Mouse (Mus musculus) heart, postnatal 25 days (tissue): ENCODE measurements at regions not wholly inside any gene's neighbourhood (a gene's known extent, or its start where the extent isn't known, plus 50 kb on each side); places are given as distances from the start of the nearest gene placed in this dataset.

Experiments
- DNase-seq: peaks from one replicate; pipeline ENCODE4 v3.0.0; 2022; ENCODE audit warnings: low spot score
- intact Hi-C: fragments of 180-260 bp; cut with DNase I; formaldehyde crosslinking; loops from one replicate; pipeline ENCODE4 v1.15.1; 2025

- intact Hi-C loops, result no loop called here
- no peak for DNase-seq
Measured at GRCm38 (mm10) chr12:77912863-77913554, 281.0 kb upstream of the Gm6657 start.

- DNase-seq, result no peak
- intact Hi-C loops, result no loop called here
Measured at GRCm38 (mm10) chr12:77928729-77929128, 265.3 kb upstream of the Gm6657 start.

GRCm38 (mm10) chr12:77929571-77929970 lies 264.5 kb upstream of the Gm6657 start:
- DNase-seq, result no peak
- intact Hi-C loops, result no loop called here

GRCm38 (mm10) chr12:77943960-77944359 lies 250.1 kb upstream of the Gm6657 start:
- intact Hi-C loops, result no loop called here
- DNase-seq, result no peak

- intact Hi-C loops, result no loop called here
- DNase-seq, result no peak
Measured at GRCm38 (mm10) chr12:77949474-77950017, 244.5 kb upstream of the Gm6657 start.

- intact Hi-C loops, result no loop called here
Measured at GRCm38 (mm10) chr12:77952492-77952891, 241.6 kb upstream of the Gm6657 start.

GRCm38 (mm10) chr12:77962631-77963030 lies 231.4 kb upstream of the Gm6657 start:
- DNase-seq, result no peak
- intact Hi-C loops, result no loop called here

More at GRCm38 (mm10) chr12:77952492-77952891, 241.6 kb upstream of the Gm6657 start:
- no peak for DNase-seq

- DNase-seq, result no peak
- intact Hi-C loops, result no loop called here
Measured at GRCm38 (mm10) chr12:77968543-77968942, 225.5 kb upstream of the Gm6657 start.

GRCm38 (mm10) chr12:77970026-77970425 lies 224.0 kb upstream of the Gm6657 start:
- DNase-seq, result no peak
- intact Hi-C loops, result no loop called here

- no peak for DNase-seq
- intact Hi-C loops, result no loop called here
Measured at GRCm38 (mm10) chr12:77972165-77972564, 221.9 kb upstream of the Gm6657 start.

- intact Hi-C loops, result no loop called here
- no peak for DNase-seq
Measured at GRCm38 (mm10) chr12:77976952-77977351, 217.1 kb upstream of the Gm6657 start.

GRCm38 (mm10) chr12:77986738-77987137 lies 207.3 kb upstream of the Gm6657 start:
- intact Hi-C loops, result no loop called here
- no peak for DNase-seq

- DNase-seq, result no peak
- intact Hi-C loops, result no loop called here
Measured at GRCm38 (mm10) chr12:77989766-77990165, 204.3 kb upstream of the Gm6657 start.

- intact Hi-C loops, result no loop called here
- DNase-seq, result no peak
Measured at GRCm38 (mm10) chr12:77991627-77992026, 202.4 kb upstream of the Gm6657 start.

- no peak for DNase-seq
- intact Hi-C loops, result no loop called here
Measured at GRCm38 (mm10) chr12:77994176-77994575, 199.9 kb upstream of the Gm6657 start.

GRCm38 (mm10) chr12:77997916-77998315 lies 196.1 kb upstream of the Gm6657 start:
- intact Hi-C loops, result no loop called here
- DNase-seq, result no peak

- intact Hi-C loops, result no loop called here
- no peak for DNase-seq
Measured at GRCm38 (mm10) chr12:78000401-78000800, 193.6 kb upstream of the Gm6657 start.

GRCm38 (mm10) chr12:78001846-78002245 lies 192.2 kb upstream of the Gm6657 start:
- no peak for DNase-seq
- intact Hi-C loops, result no loop called here

GRCm38 (mm10) chr12:78033766-78034165 lies 160.3 kb upstream of the Gm6657 start:
- DNase-seq, result no peak
- intact Hi-C loops, result no loop called here

GRCm38 (mm10) chr12:78046582-78046981 lies 147.5 kb upstream of the Gm6657 start:
- intact Hi-C loops, result no loop called here
- DNase-seq, result no peak

- intact Hi-C loops, result loop anchor here (2.0 kb wide), 1 partner anchor 33 kb away; no protein-coding TSS in a partner anchor
- no peak for DNase-seq
Measured at GRCm38 (mm10) chr12:78055956-78056355, 138.1 kb upstream of the Gm6657 start.

- no peak for DNase-seq
- intact Hi-C loops, result loop anchor here (2.0 kb wide), 1 partner anchor 32 kb away; no protein-coding TSS in a partner anchor
Measured at GRCm38 (mm10) chr12:78057166-78057565, 136.9 kb upstream of the Gm6657 start.
